Mouse (Mus musculus) MEL (cell line): ENCODE results near the gene Gpm6b.

Experiments
- BHLHE40 ChIP-seq: IDR thresholded peaks from 2 replicates; pipeline ENCODE4 v1.6.1; 2012; ENCODE audit warnings: low read depth, mild to moderate bottlenecking, inconsistent platforms, low read length, improper control_type of control experiment, borderline replicate concordance
- CTCF ChIP-seq, 3 experiments: IDR thresholded peaks in 2 of 3; conservative IDR thresholded peaks in 1 of 3; 2 replicates each; pipeline ENCODE4 v1.5.1; 2011 to 2012; ENCODE audit warnings: low read length in 3 of 3, low read depth in 2 of 3, mild to moderate bottlenecking in 2 of 3, improper control_type of control experiment in 1 of 3, inconsistent platforms in 1 of 3, mixed read lengths in 1 of 3, moderate library complexity in 1 of 3; ENCODE audit not compliant: control insufficient read depth in 1 of 3, insufficient read depth in 1 of 3, poor library complexity in 1 of 3, severe bottlenecking in 1 of 3
- EP300 ChIP-seq, 2 experiments: IDR thresholded peaks; 2 replicates each; pipeline ENCODE4 v1.6.1; 2011; ENCODE audit warnings: improper control_type of control experiment in 2 of 2, low read length in 2 of 2, low read depth in 1 of 2, mild to moderate bottlenecking in 1 of 2
- ETS1 ChIP-seq: IDR thresholded peaks from 2 replicates; pipeline ENCODE4 v1.6.1; 2012; ENCODE audit warnings: low read depth, mild to moderate bottlenecking, inconsistent platforms, low read length, improper control_type of control experiment, moderate library complexity
- NELFE ChIP-seq: IDR thresholded peaks from 2 replicates; pipeline ENCODE4 v1.6.1; 2011; ENCODE audit warnings: low read depth, low read length, improper control_type of control experiment
- NRF1 ChIP-seq: IDR thresholded peaks from 2 replicates; pipeline ENCODE4 v1.6.1; 2014; ENCODE audit warnings: low read depth, mild to moderate bottlenecking, inconsistent platforms, low read length, improper control_type of control experiment, moderate library complexity; ENCODE audit not compliant: poor library complexity, insufficient read depth, severe bottlenecking
- POLR2AphosphoS5 ChIP-seq: IDR thresholded peaks from 2 replicates; pipeline ENCODE4 v1.6.1; 2012; ENCODE audit warnings: low read depth, borderline replicate concordance, mild to moderate bottlenecking, inconsistent platforms, low read length, moderate library complexity, mixed read lengths
- TAL1 ChIP-seq: IDR thresholded peaks from 2 replicates; pipeline ENCODE4 v1.6.1; 2012; ENCODE audit warnings: mild to moderate bottlenecking, inconsistent platforms, low read length, moderate library complexity, mixed read lengths
- USF1 ChIP-seq: IDR thresholded peaks from 2 replicates; pipeline ENCODE4 v1.6.1; 2014; ENCODE audit warnings: low read depth, mild to moderate bottlenecking, inconsistent platforms, low read length, improper control_type of control experiment, moderate library complexity
- USF2 ChIP-seq, 2 experiments: IDR thresholded peaks; 2 replicates each; pipeline ENCODE4 v1.6.1; 2011 to 2012; ENCODE audit warnings: improper control_type of control experiment in 2 of 2, low read length in 2 of 2, borderline replicate concordance in 1 of 2, inconsistent platforms in 1 of 2, low read depth in 1 of 2, mild to moderate bottlenecking in 1 of 2; ENCODE audit not compliant: insufficient read depth in 1 of 2

- TF ChIP-seq CTCF (IDR thresholded peaks at IDR 0.05 in 2 of 3, conservative IDR thresholded peaks at IDR 0.05 in 1 of 3; ENCODE audit: control insufficient read depth in 1 of 3, insufficient read depth in 1 of 3, low read depth in 2 of 3, low read length in 3 of 3, poor library complexity in 1 of 3, severe bottlenecking in 1 of 3) (no peak), USF1 (no peak), USF2 (IDR thresholded peaks at IDR 0.05; ENCODE audit: borderline replicate concordance in 1 of 2, insufficient read depth in 1 of 2, low read depth in 1 of 2, low read length in 2 of 2) (no peak), NELFE (no peak), EP300 (IDR thresholded peaks at IDR 0.05; ENCODE audit: low read depth in 1 of 2, low read length in 2 of 2) (no peak), BHLHE40 (no peak), TAL1 (no peak), POLR2AphosphoS5 (no peak), NRF1 (no peak), ETS1 (no peak)
Observed at GRCm38 (mm10) chrX:166243261-166243885, 4.7 kb downstream of the Gpm6b start.
